Mouse (Mus musculus): ENCODE data around the gene Cacna1a.
"Not testable (repeated sequence)": the region's sequence is repeated elsewhere in the genome, so short reads cannot be mapped to it uniquely, and the experiment has no call there.

Gene Cacna1a

GRCm38 (mm10) chr8:84474456-84474855 lies 86.2 kb downstream of the Cacna1a start:
- DNase-seq (ENCODE audit: low read depth, low spot score), result no peak

- DNase-seq (ENCODE audit: low read depth, low spot score), result no peak
Observed at GRCm38 (mm10) chr8:84477341-84477740, 89.1 kb downstream of the Cacna1a start.

- DNase-seq (ENCODE audit: low read depth, low spot score), result no peak
Observed at GRCm38 (mm10) chr8:84483004-84483403, 94.8 kb downstream of the Cacna1a start.

- DNase-seq (ENCODE audit: low read depth, low spot score), result no peak
Observed at GRCm38 (mm10) chr8:84485366-84485765, 97.1 kb downstream of the Cacna1a start.

GRCm38 (mm10) chr8:84485864-84486263 lies 97.6 kb downstream of the Cacna1a start:
- DNase-seq (ENCODE audit: low read depth, low spot score), result no peak

- DNase-seq (ENCODE audit: low read depth, low spot score), result no peak
Observed at GRCm38 (mm10) chr8:84489223-84489622, 101.0 kb downstream of the Cacna1a start.

- DNase-seq (ENCODE audit: low read depth, low spot score), result no peak
Observed at GRCm38 (mm10) chr8:84494541-84495084, 106.4 kb downstream of the Cacna1a start.

GRCm38 (mm10) chr8:84501181-84501580 lies 112.9 kb downstream of the Cacna1a start:
- DNase-seq (ENCODE audit: low read depth, low spot score), result no peak

GRCm38 (mm10) chr8:84501671-84502308 lies 113.5 kb downstream of the Cacna1a start:
- DNase-seq (ENCODE audit: low read depth, low spot score), result no peak

- DNase-seq (ENCODE audit: low read depth, low spot score), result no peak
Observed at GRCm38 (mm10) chr8:84502638-84503037, 114.4 kb downstream of the Cacna1a start.

GRCm38 (mm10) chr8:84507220-84507619 lies 119.0 kb downstream of the Cacna1a start:
- no peak for DNase-seq (ENCODE audit: low read depth, low spot score)

- not testable (repeated sequence) for DNase-seq (ENCODE audit: low read depth, low spot score)
Observed at GRCm38 (mm10) chr8:84509764-84510163, 121.5 kb downstream of the Cacna1a start.

GRCm38 (mm10) chr8:84511621-84512020 lies 123.4 kb downstream of the Cacna1a start:
- DNase-seq (ENCODE audit: low read depth, low spot score), result no peak

GRCm38 (mm10) chr8:84513765-84514164 lies 125.5 kb downstream of the Cacna1a start:
- no peak for DNase-seq (ENCODE audit: low read depth, low spot score)

- no peak for DNase-seq (ENCODE audit: low read depth, low spot score)
Observed at GRCm38 (mm10) chr8:84518180-84518579, 129.9 kb downstream of the Cacna1a start.

GRCm38 (mm10) chr8:84518720-84519119 lies 130.5 kb downstream of the Cacna1a start:
- no peak for DNase-seq (ENCODE audit: low read depth, low spot score)

GRCm38 (mm10) chr8:84519767-84520626 lies 131.8 kb downstream of the Cacna1a start:
- no peak for DNase-seq (ENCODE audit: low read depth, low spot score)

- no peak for DNase-seq (ENCODE audit: low read depth, low spot score)
Observed at GRCm38 (mm10) chr8:84520999-84521398, 132.8 kb downstream of the Cacna1a start.

- DNase-seq (ENCODE audit: low read depth, low spot score), result no peak
Observed at GRCm38 (mm10) chr8:84528036-84528435, 139.8 kb downstream of the Cacna1a start.

- DNase-seq (ENCODE audit: low read depth, low spot score), result no peak
Observed at GRCm38 (mm10) chr8:84529548-84529947, 141.3 kb downstream of the Cacna1a start.

GRCm38 (mm10) chr8:84532725-84533124 lies 144.5 kb downstream of the Cacna1a start:
- DNase-seq (ENCODE audit: low read depth, low spot score), result no peak

GRCm38 (mm10) chr8:84533341-84533740 lies 145.1 kb downstream of the Cacna1a start:
- DNase-seq (ENCODE audit: low read depth, low spot score), result no peak

GRCm38 (mm10) chr8:84536917-84537316 lies 148.7 kb downstream of the Cacna1a start:
- DNase-seq (ENCODE audit: low read depth, low spot score), result no peak

Measured in embryo, embryonic 11.5 days (tissue).